Mouse (Mus musculus) thymus, adult 2 months (tissue): ENCODE measurements around the gene P4ha2. TPM values are rescaled to one million over a fixed set of nuclear protein-coding genes. Genes with fewer than 3 reads are reported as not detected.

Experiments used
- DNase-seq: peaks from one replicate; pipeline ENCODE4 v3.0.0; 2021
- H3K27ac ChIP-seq: fragments of 200-500 bp; 2 replicates; pipeline ENCODE4 v1.5.1; 2012; ENCODE audit warnings: low read length, control low read depth; ENCODE audit not compliant: control insufficient read depth, insufficient read depth
- H3K27me3 ChIP-seq: fragments of 200-500 bp; 2 replicates; pipeline ENCODE4 v1.6.1; 2012; ENCODE audit warnings: mild to moderate bottlenecking, low read length, moderate library complexity, mixed read lengths; ENCODE audit not compliant: control insufficient read depth, insufficient read depth
- H3K36me3 ChIP-seq: fragments of 200-500 bp; 2 replicates; pipeline ENCODE4 v1.6.1; 2012; ENCODE audit warnings: mild to moderate bottlenecking, low read length, moderate library complexity; ENCODE audit not compliant: control insufficient read depth, insufficient read depth
- H3K4me1 ChIP-seq: fragments of 200-500 bp; replicated peaks from 2 replicates; pipeline ENCODE4 v1.6.1; 2012; ENCODE audit warnings: low read length; ENCODE audit not compliant: control insufficient read depth, insufficient read depth
- H3K4me3 ChIP-seq: fragments of 200-500 bp; 2 replicates; pipeline ENCODE4 v1.5.1; 2012; ENCODE audit warnings: mild to moderate bottlenecking, low read length, control low read depth, moderate library complexity; ENCODE audit not compliant: control insufficient read depth, insufficient read depth
- CTCF ChIP-seq: fragments of 200-500 bp; IDR thresholded peaks from 2 replicates; pipeline ENCODE4 v1.5.1; 2012; ENCODE audit warnings: mild to moderate bottlenecking, control low read depth, low read length, moderate library complexity, borderline replicate concordance; ENCODE audit not compliant: control insufficient read depth, poor library complexity, insufficient read depth; ENCODE audit errors: extremely low read depth
- POLR2A ChIP-seq: fragments of 200-500 bp; IDR thresholded peaks from 2 replicates; pipeline ENCODE4 v1.6.1; 2012; ENCODE audit warnings: mild to moderate bottlenecking, low read length, control low read depth, moderate library complexity; ENCODE audit not compliant: control insufficient read depth, poor library complexity, insufficient read depth; ENCODE audit errors: extremely low read depth
- WGBS: fragments of 180-500 bp; shearing (Covaris S2); methylation state at CpG from one replicate; pipeline ENCODE4 v1.1.7; 2018; 5-methylcytosine and 5-hydroxymethylcytosine counted together
- polyA plus RNA-seq: library from polyadenylated mRNA; depleted of rRNA; stranded (reverse); fragments of >200 nt; gene quantifications from 2 replicates; pipeline ENCODE4 v1.2.3, GENCODE M21; 2012

P4ha2 gene
- polyA plus RNA-seq, 1 experiment: 4.6 TPM

GRCm38 (mm10) chr11:54111291-54111690 is 11.4 kb downstream of the P4ha2 start:
- WGBS: 92% methylated on average over 7 of the region's 7 CpGs
- Histone ChIP-seq H3K4me3 (no peak overlapping the region), H3K27ac (no peak overlapping the region), H3K36me3 (no peaks in the 10 kb centered on the region), H3K27me3 (no peaks in the 10 kb centered on the region), H3K4me1 (peaks cover 6% of the 10 kb centered on the region)
- no peak for TF ChIP-seq POLR2A
- no peak for TF ChIP-seq CTCF
- DNase-seq: no peak

- peaks cover 6% of the 10 kb centered on the region for H3K4me1 ChIP-seq
- no peak for DNase-seq
- H3K4me3 ChIP-seq: no peak overlapping the region
- TF ChIP-seq POLR2A (no peak), CTCF (no peak)
- H3K27me3 ChIP-seq: no peaks in the 10 kb centered on the region
- no peaks in the 10 kb centered on the region for H3K36me3 ChIP-seq
- no peak overlapping the region for H3K27ac ChIP-seq
- WGBS: 94% methylated on average over 21 of the region's 21 CpGs
Measured at GRCm38 (mm10) chr11:54111976-54112741, 12.3 kb downstream of the P4ha2 start.

DNA sequence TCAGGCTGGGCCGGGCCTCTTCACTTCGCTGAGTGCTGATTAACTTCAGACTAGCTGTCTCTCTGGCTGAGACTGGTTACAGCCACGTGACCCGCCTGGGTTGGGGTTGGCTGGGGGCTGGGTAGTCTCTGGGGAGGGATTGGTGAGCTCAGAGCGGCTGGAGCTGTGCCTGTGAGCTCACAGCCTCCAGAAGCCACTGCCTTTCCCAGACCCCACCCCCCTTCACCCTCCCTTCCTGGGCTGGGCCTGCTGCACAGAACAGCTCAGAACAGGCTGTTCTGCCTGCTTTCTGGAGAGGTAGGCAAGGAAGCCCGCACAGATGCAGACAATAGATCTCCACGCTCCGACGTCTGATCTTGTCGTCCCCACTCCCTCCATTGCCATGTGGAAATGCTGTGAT is 13.0 kb downstream of the P4ha2 start:
- Histone ChIP-seq H3K4me3 (no peak overlapping the region), H3K36me3 (no peaks in the 10 kb centered on the region), H3K27me3 (no peaks in the 10 kb centered on the region), H3K4me1 (peaks cover 6% of the 10 kb centered on the region), H3K27ac (no peak overlapping the region)
- TF ChIP-seq POLR2A (no peak), CTCF (no peak)
- DNase-seq: peak; percentile 81
- WGBS: 4% methylated on average over 10 of the region's 10 CpGs

DNA sequence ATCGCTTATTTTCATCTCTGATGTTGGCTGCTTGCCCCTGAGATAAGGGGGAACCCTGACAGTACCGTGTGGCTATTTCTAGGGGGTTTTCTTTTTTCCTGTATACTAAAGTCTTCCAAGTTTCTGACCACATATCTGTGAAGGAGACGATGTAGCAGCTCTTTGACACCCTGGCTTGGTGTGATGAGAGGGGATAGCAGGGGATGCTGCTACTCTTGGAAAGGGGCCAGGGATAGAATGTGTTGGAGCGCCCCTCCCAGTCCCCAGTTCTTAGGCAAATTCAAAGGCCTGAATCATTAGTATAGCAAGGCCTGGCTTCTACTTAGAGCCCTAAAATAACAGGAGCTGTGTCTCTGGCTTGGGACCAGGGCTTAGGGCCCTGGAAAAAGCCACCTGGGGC is 13.5 kb downstream of the P4ha2 start:
- TF ChIP-seq POLR2A: no peak
- TF ChIP-seq CTCF: no peak
- WGBS: 30% methylated on average over 4 of the region's 4 CpGs

DNA sequence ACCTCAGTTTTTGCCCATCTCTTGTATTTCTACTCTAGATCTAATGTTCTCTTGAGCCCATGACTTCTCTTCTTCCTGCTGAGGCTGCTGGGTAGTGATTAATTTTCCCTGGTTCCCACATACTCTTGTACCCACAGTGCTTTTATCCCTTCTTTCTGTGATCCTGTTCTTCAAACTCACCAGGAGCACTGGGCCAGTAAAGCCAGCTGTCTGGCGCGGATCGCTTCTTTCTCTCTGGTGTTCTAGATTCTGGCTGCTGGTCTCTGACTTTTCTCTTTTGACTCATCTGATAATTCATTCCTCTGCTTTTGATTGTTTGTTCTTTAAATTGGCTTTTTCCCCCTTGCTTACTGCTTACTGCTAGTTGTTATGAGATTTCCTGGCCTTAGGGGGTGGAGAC is 14.9 kb downstream of the P4ha2 start:
- no peak overlapping the region for H3K27ac ChIP-seq
- 96% methylated on average over 3 of the region's 3 CpGs for WGBS
- DNase-seq: no peak
- TF ChIP-seq POLR2A: no peak
- no peak for TF ChIP-seq CTCF
- no peaks in the 10 kb centered on the region for H3K27me3 ChIP-seq
- no peaks in the 10 kb centered on the region for H3K36me3 ChIP-seq
- no peak overlapping the region for H3K4me3 ChIP-seq
- H3K4me1 ChIP-seq: peaks cover 6% of the 10 kb centered on the region

More for the DNA sequence above, 13.5 kb downstream of the P4ha2 start:
- Histone ChIP-seq H3K27me3 (no peaks in the 10 kb centered on the region), H3K27ac (no peak overlapping the region), H3K36me3 (no peaks in the 10 kb centered on the region), H3K4me3 (no peak overlapping the region), H3K4me1 (peaks cover 6% of the 10 kb centered on the region)
- no peak for DNase-seq

GRCm38 (mm10) chr11:54115301-54115700 is 15.4 kb downstream of the P4ha2 start:
- Histone ChIP-seq H3K27ac (no peak overlapping the region), H3K36me3 (no peaks in the 10 kb centered on the region), H3K27me3 (no peaks in the 10 kb centered on the region), H3K4me1 (peaks cover 6% of the 10 kb centered on the region), H3K4me3 (no peak overlapping the region)
- 93% methylated on average over 8 of the region's 8 CpGs for WGBS
- TF ChIP-seq CTCF: no peak
- no peak for TF ChIP-seq POLR2A
- no peak for DNase-seq

- Histone ChIP-seq H3K27me3 (no peaks in the 10 kb centered on the region), H3K36me3 (no peaks in the 10 kb centered on the region), H3K27ac (no peak overlapping the region), H3K4me3 (no peak overlapping the region), H3K4me1 (peaks cover 6% of the 10 kb centered on the region)
- 95% methylated on average over 3 of the region's 3 CpGs for WGBS
- no peak for TF ChIP-seq POLR2A
- TF ChIP-seq CTCF: no peak
- DNase-seq: no peak
Measured at GRCm38 (mm10) chr11:54115911-54116310, 16.0 kb downstream of the P4ha2 start.
